Mouse (Mus musculus) kidney, postnatal 4 days (tissue): ENCODE results near the gene Sox5.

Experiments
- DNase-seq, 2 experiments: peaks; one replicate each; pipeline ENCODE4 v3.0.0; 2021; ENCODE audit warnings: mixed read lengths in 2 of 2

Gene Sox5

DNA sequence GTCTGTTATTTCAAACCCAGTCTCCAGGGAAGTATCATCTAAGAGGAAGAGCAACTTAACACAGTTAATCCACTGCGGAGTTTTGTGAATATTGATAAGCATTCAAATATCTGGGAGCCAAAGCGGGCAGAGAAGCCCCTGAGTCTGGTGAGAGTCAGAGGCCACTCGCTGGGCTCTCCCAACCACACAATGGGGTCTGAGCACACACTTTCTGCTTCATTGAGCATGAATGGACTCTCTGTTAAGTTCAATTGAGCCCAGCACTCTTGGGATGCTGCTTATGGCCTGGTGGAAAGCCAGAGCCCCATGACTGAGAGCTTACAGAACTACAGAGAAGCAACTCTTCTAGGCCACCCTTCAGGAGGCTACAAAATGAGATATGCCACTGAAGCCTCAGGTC is 221.6 kb downstream of the Sox5 start:
- DNase-seq = no peak

DNA sequence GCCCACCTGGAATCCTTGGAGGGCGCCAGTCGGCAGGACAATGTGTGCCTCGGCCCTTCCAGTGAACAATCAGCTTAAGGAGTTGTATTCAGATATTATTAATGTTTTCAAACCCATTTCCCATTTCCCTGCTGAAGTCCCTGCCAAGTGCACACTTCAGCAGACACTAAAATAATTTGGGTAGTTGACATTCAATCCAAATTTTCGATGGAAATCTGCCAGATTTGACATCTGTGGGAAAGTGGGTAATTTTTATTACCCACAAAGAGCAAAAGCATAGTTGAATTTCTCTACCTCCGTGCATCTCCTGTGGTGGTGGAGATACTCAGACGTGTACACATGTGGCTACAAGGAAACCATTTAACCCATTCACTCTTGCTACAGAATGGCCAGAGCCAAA is 228.3 kb downstream of the Sox5 start:
- no peak for DNase-seq

DNA sequence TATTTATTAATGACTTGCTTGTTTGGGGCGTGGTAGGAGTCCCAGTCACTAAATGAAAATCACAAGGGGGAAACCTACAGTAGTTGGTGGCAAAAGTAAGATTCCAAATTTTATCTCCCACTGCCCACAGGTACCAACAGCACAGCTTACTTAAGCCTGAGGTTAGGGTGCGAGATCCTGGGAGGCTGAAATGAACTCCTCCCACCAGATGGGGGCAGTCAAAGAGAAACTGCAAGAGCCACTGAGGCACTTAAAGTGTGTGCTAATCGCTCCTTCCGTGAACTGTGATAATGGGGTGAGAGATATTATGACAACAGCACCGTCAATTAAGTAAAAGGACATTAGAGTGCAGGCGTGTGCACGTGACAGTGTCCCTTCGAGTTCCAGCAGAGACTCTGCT is 232.8 kb downstream of the Sox5 start:
- DNase-seq = no peak

DNA sequence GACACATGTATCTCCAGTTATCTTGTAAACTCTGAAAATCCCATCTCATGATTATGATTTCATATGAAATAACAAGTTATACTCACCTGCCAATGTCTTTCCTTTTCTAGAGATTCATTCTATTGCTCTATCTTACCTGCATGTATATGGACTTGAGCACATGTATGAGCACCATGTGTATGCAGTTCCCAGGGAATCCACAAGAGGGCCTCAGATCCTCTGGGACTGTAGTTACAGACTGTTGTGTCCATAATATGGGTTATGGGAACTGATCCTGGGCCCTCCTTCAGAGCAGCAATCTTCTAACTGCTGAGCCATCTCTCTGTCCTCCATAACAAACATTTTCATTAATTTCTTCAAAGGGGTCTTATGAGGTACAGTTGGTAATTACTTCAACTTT is 234.6 kb downstream of the Sox5 start:
- no peak for DNase-seq

DNA sequence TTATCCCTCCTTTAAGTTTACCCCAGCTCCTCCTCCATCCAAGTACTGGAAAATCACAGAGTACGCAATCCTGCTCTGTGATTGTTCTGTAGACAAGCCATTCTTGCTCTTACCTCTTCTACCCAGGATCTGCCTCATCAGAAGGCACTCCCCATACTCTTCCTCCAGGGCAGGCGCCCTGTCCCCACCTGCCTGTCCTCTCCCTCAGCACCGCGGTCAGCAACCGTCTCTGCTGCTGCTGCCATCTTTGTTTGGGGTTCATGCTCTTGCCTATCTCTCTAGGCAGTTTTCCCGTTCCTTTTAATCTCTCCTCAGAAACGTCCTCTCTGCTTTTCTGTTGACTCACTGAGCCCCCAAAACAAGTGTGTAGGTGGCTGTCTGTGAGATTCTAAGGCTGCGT is 236.2 kb downstream of the Sox5 start:
- DNase-seq = peak in 1 of 2 experiments; percentile 16

DNA sequence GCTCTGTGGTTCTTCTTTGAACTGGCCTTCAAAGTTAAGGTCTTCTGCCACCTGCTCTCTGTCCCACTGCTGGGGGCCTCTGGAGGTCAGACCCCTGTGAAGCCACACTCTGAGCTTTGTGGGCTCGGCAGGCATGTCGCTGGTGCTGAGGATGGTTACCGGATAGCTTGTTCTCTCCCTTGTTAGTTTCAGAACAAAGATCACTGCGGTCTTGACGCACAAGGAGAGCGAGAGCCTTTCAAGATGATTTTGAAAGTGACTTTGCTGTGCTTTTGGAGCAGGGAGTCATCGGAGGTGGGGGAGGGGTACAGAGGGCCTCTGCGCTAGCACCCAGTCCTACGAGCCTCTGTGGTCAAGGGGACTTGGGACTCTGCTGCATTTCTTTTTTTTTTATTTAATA is 240.5 kb downstream of the Sox5 start:
- DNase-seq = no peak

DNA sequence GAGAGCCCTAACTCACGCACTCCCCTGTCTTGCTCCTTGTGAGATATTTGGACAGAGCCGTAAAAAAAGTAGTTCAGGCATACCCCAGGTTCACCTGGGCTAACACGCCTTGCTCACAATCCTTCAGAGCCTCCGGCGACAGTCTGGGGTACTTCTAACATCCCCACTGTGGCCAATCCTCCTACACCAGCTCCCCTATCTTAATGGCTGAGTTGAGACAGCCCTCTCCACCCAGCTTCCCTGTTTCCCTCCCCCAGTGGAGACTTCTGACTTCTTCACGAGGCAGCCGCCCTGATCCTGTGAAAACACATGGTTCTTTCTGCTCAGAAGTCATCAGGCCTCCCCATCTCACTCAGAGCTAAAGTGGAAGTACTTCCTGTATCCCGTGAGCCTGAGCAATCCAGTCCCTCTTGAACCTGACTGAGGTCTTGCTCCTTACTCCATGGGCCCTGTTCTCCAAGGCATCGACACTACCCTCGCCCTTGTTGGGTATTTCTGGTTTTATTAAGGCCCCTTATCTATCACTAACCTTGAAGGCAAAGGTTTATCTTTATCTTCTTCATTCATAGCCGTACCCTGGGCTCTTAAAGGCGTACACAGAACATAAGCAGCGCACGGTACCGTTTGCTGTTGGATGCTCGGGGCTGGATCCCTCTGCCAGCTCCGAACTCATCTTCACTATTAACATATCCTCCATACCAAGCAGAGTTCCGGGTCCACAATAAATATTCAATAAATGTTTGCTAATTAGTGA is 242.2 kb downstream of the Sox5 start:
- DNase-seq = no peak

DNA sequence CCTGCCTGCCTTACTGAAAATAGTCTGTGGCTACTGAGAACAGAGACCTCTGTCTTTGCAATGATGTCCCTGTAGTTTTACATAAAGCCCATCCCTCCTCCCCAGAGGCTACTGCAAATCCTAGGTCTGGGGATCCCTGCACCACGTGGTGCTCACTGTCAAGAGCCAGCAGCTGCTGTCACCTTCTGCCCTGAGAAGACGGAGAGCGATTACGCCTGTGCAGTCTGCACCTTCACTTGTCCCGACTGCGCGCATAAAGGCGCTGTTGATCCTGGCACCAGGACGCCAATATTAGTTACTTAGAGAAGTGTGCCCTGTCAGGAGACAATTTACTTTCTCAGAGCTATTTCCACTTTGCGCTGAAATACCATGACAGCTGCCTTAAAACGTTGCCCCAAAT is 258.3 kb downstream of the Sox5 start:
- DNase-seq = no peak

DNA sequence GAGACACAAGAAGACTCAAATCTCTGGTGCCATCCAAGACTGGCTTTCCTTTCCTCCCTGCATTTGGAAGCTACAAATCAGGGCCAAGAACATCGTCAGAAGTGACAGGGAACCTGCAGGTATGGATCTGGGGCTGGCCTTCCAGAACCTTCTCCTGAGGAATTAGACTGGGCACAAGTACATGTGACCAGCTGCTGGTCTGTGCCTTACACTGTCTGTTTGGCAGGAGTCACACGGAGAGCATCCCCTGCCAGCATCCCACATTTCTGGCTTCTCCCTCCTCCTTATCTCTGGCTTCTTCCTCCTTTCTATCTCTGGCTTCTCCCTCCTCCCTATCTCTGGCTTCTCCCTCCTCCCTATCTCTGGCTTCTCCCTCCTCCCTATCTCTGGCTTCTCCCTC is 263.0 kb downstream of the Sox5 start:
- no peak for DNase-seq

DNA sequence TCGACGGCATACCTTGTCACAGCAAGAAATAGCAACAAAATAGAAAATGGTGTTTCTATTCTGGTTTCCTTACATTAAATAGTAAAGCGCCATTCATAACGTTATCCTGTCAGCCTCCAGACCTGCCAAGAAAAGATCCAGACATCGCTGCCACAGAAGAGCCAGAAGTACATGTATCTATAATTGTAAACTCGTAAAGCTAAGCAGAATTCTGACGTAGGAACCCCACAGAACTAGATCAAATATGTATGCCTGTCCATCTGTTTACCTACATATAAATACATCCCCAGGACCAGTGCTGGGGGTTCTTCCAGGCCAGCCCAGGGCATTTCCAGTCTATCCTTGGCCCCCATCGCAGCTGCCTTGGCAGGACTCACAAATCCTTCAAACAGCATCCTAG is 265.9 kb downstream of the Sox5 start:
- no peak for DNase-seq

DNA sequence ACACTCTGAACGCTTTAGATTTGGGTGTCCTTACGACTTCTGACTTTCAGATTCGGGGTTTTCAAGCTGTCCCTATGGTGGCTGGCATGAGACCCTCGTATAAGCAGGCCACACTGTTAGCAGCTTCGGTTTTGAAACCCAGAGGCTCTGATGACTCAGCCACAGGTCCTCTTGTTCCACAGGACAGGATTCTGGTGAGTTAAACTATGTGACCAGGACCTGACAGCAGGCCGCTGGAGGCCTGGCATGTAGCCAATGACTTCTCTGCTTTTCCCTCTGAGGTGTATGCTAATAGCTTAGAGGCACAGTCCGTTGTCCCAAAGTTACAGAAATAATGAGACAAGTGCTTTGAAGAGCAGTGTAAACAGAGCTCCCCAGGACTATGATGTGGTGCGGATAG is 268.0 kb downstream of the Sox5 start:
- peak; percentile 33 to 55 for DNase-seq

DNA sequence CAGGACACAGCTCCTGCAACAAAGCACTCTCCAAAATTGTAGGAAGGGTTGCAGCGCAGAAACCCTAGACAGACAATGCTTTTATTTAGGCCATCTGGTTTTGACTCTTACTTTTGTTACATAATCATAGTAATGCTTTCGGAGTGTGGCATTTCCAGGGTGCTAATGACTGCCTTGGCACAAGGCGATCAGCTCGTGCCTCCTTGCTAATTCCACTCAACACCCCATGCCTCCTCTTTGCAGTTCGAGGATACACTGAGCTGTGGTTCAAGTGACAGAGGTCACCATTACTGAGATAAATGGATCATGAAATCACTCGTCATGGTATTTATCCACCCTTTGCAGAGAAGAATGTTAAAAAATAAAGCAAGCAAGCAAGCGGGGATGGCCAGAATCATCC is 269.9 kb downstream of the Sox5 start:
- DNase-seq = no peak

DNA sequence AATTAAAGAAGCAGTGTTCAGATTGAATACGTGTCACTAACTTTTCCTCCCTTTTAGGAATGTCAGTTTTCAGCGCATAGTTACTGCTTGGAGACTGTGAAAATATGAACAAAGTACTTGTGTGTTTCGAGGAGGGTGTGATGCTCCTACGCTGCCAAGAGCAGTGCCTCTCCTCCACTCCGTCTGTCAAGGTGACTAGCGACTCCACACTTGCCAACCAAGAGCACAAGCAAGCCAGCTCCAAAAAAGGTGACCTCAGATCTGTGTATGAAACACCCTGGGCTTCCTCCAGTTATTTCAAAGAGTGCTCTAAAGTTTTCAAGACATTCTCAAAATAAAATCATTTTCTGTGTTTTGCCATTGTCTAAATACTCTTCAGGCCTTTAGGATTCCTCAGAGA is 271.6 kb downstream of the Sox5 start:
- DNase-seq = no peak

DNA sequence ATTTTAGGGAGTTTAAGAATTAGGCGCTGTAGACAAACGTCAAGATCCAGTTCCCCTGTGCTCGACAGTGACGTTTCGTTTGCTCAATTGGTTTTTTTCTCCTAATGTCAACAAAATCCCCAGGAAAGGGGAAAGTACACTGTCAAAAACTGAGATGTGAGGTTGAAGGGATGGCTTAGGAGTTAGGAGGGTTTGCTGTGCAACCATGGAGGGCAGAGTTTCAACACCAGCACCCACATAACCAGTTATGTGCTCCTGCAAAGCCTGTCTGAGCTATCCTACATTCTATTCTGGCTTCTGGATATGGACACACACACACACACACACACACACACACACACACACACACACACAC is 277.6 kb downstream of the Sox5 start:
- DNase-seq = no peak

DNA sequence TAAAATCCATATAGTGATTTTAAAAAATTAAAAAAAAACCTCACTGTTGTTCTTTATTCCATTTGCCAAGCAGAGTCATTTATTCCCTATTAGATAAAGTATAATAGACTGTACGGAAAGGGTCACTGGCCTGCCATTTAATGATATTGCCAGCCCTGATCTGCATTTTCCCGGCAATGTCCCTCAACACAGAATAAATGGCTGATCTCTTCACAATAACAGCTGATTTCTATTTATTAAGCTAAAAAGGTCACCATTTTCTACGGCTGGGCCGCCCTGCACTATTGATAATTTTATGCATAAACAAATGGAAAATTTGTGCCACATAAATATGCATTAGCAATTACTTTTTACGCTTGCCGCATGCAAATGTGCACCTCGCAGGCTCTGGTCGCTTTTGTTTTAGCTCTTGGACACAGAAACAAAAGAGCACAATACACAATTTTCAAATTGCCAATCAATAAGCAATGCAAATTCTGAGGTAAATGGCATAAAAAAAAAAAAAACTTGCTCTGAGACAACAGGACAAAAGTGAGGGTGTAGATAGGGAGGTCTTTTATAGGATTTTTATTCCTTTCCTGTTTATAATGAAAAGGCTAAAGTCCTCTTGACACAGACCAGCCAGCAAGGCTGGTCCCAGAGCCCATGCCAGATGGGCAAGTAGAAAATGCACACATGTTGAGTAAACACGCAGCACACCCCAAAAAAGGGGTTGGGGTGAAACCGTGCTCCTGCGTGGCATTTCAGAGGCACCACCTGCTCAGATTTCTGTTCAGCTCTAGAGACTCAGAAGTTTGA is 278.2 kb downstream of the Sox5 start:
- DNase-seq = no peak

DNA sequence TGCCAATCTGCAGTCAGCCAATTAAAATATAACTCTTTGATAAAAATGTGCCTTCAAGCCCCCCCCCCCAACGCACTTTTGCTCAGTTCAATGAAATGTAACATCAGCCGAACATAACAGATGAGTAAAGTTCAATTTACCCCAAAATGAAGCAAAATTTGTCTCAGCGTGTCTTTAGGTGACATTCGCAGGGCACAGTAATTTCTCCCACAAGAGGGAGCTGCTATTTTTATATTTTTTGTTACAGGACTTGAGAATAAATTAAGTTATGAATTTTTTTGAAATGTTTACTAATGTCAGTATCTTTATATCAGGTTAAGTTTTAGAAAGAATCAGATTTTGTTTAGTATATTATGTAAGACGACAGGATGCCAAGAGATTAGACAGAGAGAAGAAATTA is 280.3 kb downstream of the Sox5 start:
- DNase-seq = no peak

DNA sequence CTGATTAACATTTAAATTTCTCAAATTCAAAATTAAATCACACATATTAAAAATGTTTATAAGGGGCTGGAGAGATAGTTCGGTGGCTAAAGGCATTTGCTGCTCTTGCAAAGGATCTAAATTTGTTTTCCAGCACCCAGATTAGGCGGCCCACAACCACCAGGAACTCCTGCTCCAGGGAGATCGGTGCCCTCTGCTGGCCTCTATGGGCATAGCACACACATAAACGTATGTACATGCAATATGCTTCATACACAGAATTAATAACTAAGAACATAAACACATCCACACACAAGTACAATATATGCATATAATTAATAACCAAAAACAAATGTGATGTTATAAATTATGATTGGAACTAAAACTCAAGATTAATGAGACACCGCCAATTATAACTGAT is 283.6 kb downstream of the Sox5 start:
- peak; percentile 18 to 23 for DNase-seq

DNA sequence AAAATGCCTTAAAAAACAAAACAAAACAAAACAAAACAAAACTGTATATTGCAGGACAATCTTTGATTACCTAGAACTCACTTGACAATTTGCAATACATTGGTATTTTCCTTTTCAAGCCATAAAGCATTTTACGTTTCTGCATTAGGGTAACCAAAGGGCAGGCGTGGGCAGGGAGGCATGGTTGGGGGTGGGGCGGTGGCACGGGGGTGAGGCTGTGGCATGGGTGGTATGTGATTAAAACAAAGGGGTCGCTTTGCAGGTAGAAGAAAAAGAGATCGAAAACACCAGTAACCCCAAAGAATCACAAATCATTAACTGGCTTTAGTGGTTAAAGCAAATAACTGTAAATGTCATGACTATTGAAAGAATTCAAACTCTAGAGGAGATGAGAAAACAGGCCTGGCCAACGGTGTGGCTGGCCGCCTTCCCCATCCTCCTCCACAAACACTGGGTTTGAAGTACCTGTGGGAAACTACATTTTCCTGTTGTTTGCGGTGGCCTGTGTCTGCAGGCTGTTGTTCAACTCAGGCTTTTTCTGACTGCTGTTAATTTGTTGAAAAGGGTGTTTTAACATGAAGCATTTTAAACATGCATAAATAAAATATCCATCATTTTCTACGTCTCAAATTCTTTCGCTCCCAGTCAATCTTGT is 289.9 kb downstream of the Sox5 start:
- peak; percentile 31 to 43 for DNase-seq

DNA sequence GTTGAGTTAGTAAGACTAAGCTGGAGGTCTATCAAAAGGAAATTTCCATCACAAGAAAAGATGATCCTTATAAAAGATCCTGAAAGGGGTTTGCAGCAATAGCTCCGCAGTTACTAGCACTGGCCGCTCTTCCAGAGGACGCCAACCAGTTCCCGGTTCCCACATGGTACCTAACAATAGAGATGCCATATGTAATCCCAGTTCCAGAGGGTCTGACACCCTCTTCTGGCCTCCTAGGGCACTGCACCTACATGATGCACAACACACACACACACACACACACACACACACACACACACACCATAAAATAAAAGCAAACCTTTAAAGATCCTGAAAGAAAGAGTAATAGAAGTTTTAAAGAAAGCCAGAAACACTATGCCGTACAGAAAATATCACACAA is 290.9 kb downstream of the Sox5 start:
- no peak for DNase-seq

DNA sequence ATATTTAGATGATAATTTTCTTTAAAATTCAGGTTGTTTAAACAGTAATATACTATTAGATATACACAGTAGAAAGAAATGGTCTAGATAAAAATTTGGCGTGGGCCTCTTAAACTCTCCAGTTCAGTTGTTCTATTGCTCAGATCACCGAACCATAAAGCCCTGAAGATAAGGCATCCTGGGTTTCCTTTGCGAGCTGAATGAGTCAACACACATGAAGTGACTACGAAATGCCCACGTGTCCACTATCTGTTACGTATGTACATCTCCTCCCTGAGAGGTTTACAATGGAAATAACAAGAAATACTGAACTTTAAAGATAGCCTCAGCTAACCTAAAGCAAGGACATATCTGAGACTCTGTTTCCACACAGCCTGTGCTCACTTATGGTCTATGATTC is 296.2 kb downstream of the Sox5 start:
- no peak for DNase-seq

DNA sequence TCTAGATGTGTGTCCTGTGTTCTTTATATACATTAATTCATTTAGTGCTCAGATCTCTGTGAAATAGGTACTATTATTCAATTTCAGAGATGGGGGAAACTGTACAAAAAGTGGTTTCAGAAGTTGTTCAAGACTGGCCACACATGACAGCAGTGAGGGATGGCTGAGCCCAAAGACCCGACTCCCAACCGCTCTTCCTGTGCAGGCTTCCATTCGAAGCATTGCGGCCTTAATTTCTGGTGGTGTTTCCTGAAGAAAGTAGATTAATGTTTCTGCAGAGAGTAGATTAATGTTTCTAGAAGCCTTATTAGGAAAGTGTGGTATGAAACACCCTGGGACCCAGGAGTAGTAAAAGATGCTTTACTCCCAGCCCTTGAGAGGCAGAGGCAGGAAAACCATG is 298.6 kb downstream of the Sox5 start:
- no peak for DNase-seq

DNA sequence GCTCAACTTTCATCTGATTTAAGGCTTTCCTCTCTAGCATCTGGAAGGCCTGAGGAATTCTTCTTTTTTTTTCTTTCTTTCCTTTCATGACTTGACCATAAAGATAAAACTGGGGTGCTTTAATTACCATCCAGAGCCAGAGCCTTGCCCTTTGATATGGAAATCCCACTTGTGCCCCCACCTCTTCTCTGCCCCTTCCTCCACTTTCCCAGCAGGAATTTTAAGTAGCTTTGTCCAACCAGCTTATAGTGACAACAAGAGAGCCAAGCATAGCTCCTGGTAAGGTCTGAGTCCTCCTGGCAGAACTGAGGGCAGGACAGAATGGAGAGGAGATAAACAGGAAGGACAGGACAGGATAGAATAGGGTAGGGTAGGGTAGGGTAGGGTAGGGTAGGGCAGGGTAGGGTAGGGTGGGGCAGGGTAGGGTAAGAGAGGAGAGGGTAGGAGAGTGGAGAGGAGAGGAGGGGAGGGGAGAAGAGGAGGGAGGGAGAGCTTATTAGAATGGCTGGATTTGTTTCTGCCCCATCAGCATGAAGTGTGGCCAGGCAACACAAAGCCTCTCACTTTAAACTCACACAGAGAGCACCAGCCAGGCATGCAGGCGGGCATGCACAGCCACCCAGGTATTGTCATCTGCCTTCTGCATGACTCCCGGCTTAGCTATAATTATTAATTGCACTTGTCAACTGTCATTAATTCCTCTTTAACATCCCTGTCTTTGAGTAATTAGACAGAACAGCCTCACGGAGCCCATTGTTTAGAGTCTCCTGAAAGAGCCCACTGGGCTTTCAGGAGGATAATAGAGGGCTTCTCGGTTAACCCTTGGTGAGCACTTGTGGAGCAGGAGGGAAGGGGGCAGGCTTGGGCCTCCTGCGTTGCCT is 300.9 kb downstream of the Sox5 start:
- DNase-seq = no peak

DNA sequence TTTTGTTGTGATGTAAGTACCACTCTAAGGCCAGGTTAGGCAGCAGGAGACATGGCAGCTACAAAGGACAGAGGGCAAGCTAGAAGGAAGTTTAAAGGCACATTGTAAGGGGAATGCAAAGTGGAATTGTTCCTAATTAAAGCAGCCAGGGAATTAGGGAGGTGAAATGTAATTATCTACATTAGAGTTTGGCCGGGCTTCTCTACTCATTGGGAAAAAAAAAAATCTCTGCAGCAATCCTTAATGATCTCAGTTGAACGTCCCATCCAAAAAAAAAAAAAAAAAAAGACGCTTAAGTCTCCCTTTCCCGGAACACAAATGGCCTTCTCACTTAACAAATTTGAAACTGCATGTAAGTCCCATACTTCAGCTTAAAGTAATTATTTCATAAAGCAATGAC is 301.9 kb downstream of the Sox5 start:
- no peak for DNase-seq
